Mouse (Mus musculus): ENCODE results near the gene Kcnj1. TPM values are rescaled to one million over a fixed set of nuclear protein-coding genes. Genes with fewer than 3 reads are reported as not detected.
A peak's percentile ranks its signal among the peaks of the same experiment; 100 is the strongest.

Kcnj1 gene
- 18.8 and 19.2 TPM in 2 replicates for polyA plus RNA-seq (2015; fragmentation: Nextera tagmentation; extraction: Ambion mirVana)

GRCm38 (mm10) chr9:32372202-32372601 is at the start of gene Kcnj1:
Gene Kcnj1, plus strand, starts transcription at chr9:32372493.
- H3K9ac ChIP-seq (replicated peaks; ENCODE audit: low read length), result no peak within 1 kb of the TSS
- 84% methylated on average over 6 of the region's 6 CpGs for WGBS
- H3K4me3 ChIP-seq (ENCODE audit: low read length), result no peak within 1 kb of the TSS; the same call in 1 of the 2 replicates
- H3K4me2 ChIP-seq (replicated peaks; ENCODE audit: low read depth, low read length), result no peak within 1 kb of the TSS
- H3K27me3 ChIP-seq (ENCODE audit: insufficient read depth, low read length), result no peaks in the 10 kb centered on the region
- ATAC-seq (ENCODE audit: low FRiP score, low TSS enrichment), result no peak
- no peaks in the 10 kb centered on the region for H3K36me3 ChIP-seq (ENCODE audit: insufficient read depth, low read length)
- H3K27ac ChIP-seq (ENCODE audit: low read length), result no peak within 1 kb of the TSS
- H3K9me3 ChIP-seq (ENCODE audit: low read length), result no peaks in the 10 kb centered on the region
- no peaks in the 10 kb centered on the region; the same call in 1 of the 2 replicates for H3K4me1 ChIP-seq (ENCODE audit: insufficient read depth, low read length)

- Histone ChIP-seq H3K4me2 (replicated peaks; ENCODE audit: low read depth, low read length) (no peak overlapping the region), H3K9me3 (ENCODE audit: low read length) (no peaks in the 10 kb centered on the region), H3K4me1 (ENCODE audit: insufficient read depth, low read length) (peaks cover 12% of the 10 kb centered on the region; the same call in 1 of the 2 replicates), H3K36me3 (ENCODE audit: insufficient read depth, low read length) (no peaks in the 10 kb centered on the region), H3K4me3 (ENCODE audit: low read length) (no peak overlapping the region), H3K27ac (ENCODE audit: low read length) (no peak overlapping the region), H3K9ac (replicated peaks; ENCODE audit: low read length) (no peak overlapping the region), H3K27me3 (ENCODE audit: insufficient read depth, low read length) (no peaks in the 10 kb centered on the region)
- WGBS, result 61% methylated on average over 7 of the region's 7 CpGs
- no peak for ATAC-seq (ENCODE audit: low FRiP score, low TSS enrichment)
Measured at GRCm38 (mm10) chr9:32323610-32324009, 48.7 kb upstream of the Kcnj1 start.

- Histone ChIP-seq H3K27me3 (ENCODE audit: insufficient read depth, low read length) (no peaks in the 10 kb centered on the region), H3K4me1 (ENCODE audit: insufficient read depth, low read length) (no peaks in the 10 kb centered on the region), H3K4me3 (ENCODE audit: low read length) (no peak overlapping the region), H3K9me3 (ENCODE audit: low read length) (no peaks in the 10 kb centered on the region; the same call in 1 of the 2 replicates), H3K9ac (replicated peaks; ENCODE audit: low read length) (no peak overlapping the region), H3K4me2 (replicated peaks; ENCODE audit: low read depth, low read length) (no peak overlapping the region), H3K36me3 (ENCODE audit: insufficient read depth, low read length) (no peaks in the 10 kb centered on the region), H3K27ac (ENCODE audit: low read length) (no peak overlapping the region)
- WGBS, result 79% methylated on average over 4 of the region's 4 CpGs
- no peak for ATAC-seq (ENCODE audit: low FRiP score, low TSS enrichment)
Measured at GRCm38 (mm10) chr9:32328777-32329176, 43.5 kb upstream of the Kcnj1 start.

- no peak for ATAC-seq (ENCODE audit: low FRiP score, low TSS enrichment)
- no peaks in the 10 kb centered on the region for H3K36me3 ChIP-seq (ENCODE audit: insufficient read depth, low read length)
- H3K27ac ChIP-seq (ENCODE audit: low read length), result no peak overlapping the region
- no peak overlapping the region for H3K4me3 ChIP-seq (ENCODE audit: low read length)
- 81% methylated on average over 5 of the region's 5 CpGs for WGBS
- no peak overlapping the region for H3K4me2 ChIP-seq (replicated peaks; ENCODE audit: low read depth, low read length)
- no peaks in the 10 kb centered on the region for H3K27me3 ChIP-seq (ENCODE audit: insufficient read depth, low read length)
- no peaks in the 10 kb centered on the region; the same call in 1 of the 2 replicates for H3K9me3 ChIP-seq (ENCODE audit: low read length)
- H3K4me1 ChIP-seq (ENCODE audit: insufficient read depth, low read length), result no peaks in the 10 kb centered on the region
- no peak overlapping the region for H3K9ac ChIP-seq (replicated peaks; ENCODE audit: low read length)
Measured at GRCm38 (mm10) chr9:32331162-32331561, 41.1 kb upstream of the Kcnj1 start.

- Histone ChIP-seq H3K27ac (ENCODE audit: low read length) (no peak overlapping the region), H3K4me2 (replicated peaks; ENCODE audit: low read depth, low read length) (no peak overlapping the region), H3K4me1 (ENCODE audit: insufficient read depth, low read length) (no peaks in the 10 kb centered on the region), H3K27me3 (ENCODE audit: insufficient read depth, low read length) (no peaks in the 10 kb centered on the region), H3K36me3 (ENCODE audit: insufficient read depth, low read length) (no peaks in the 10 kb centered on the region), H3K9me3 (ENCODE audit: low read length) (no peaks in the 10 kb centered on the region), H3K9ac (replicated peaks; ENCODE audit: low read length) (no peak overlapping the region), H3K4me3 (ENCODE audit: low read length) (no peak overlapping the region)
- 73% methylated on average over 13 of the region's 13 CpGs for WGBS
- peak; percentile 85 for ATAC-seq (ENCODE audit: low FRiP score, low TSS enrichment)
Measured at GRCm38 (mm10) chr9:32335389-32336150, 36.7 kb upstream of the Kcnj1 start.

DNA sequence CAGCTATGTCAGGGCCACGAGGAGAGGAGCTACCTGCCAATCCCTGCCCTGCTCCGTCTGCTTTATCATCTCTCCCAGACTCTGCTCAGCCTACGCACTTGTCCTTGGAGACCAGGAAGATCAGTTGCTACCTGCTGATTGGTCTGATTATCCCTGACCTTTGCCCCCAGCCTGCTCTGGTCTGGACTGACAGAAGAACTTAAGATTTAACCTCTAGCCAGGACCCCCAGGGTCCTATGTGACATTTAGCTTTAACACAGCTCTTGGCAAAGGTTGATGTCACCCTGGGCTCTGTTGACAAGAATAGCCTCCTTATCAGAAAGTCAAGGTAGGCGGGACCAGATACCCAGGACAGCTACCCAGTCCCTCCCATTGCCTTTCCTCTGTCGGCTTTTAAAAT is 31.5 kb upstream of the Kcnj1 start:
- Histone ChIP-seq H3K27me3 (ENCODE audit: insufficient read depth, low read length) (peaks cover 33% of the 10 kb centered on the region), H3K9ac (replicated peaks; ENCODE audit: low read length) (no peak overlapping the region), H3K36me3 (ENCODE audit: insufficient read depth, low read length) (no peaks in the 10 kb centered on the region), H3K4me2 (replicated peaks; ENCODE audit: low read depth, low read length) (no peak overlapping the region), H3K4me1 (ENCODE audit: insufficient read depth, low read length) (peaks cover 25% of the 10 kb centered on the region), H3K27ac (ENCODE audit: low read length) (no peak overlapping the region), H3K4me3 (ENCODE audit: low read length) (no peak overlapping the region), H3K9me3 (ENCODE audit: low read length) (no peaks in the 10 kb centered on the region)
- WGBS, result 62% methylated on average over 5 of the region's 5 CpGs
- no peak for ATAC-seq (ENCODE audit: low FRiP score, low TSS enrichment)

GRCm38 (mm10) chr9:32342929-32343328 is 29.4 kb upstream of the Kcnj1 start:
- Histone ChIP-seq H3K27me3 (ENCODE audit: insufficient read depth, low read length) (peaks cover 43% of the 10 kb centered on the region), H3K4me2 (replicated peaks; ENCODE audit: low read depth, low read length) (peak overlapping the region; percentile 69), H3K27ac (ENCODE audit: low read length) (no peak overlapping the region), H3K36me3 (ENCODE audit: insufficient read depth, low read length) (no peaks in the 10 kb centered on the region), H3K9ac (replicated peaks; ENCODE audit: low read length) (no peak overlapping the region), H3K4me3 (ENCODE audit: low read length) (peak overlapping the region; percentile 33; the same call in 1 of the 2 replicates), H3K4me1 (ENCODE audit: insufficient read depth, low read length) (peaks cover 29% of the 10 kb centered on the region), H3K9me3 (ENCODE audit: low read length) (no peaks in the 10 kb centered on the region)
- WGBS, result 7% methylated on average over 8 of the region's 8 CpGs
- ATAC-seq (ENCODE audit: low FRiP score, low TSS enrichment), result peak; percentile 16; the same call in 1 of the 2 replicates

GRCm38 (mm10) chr9:32344051-32344450 is 28.2 kb upstream of the Kcnj1 start, which contains the start of gene Kcnj5:
Gene Kcnj5, minus strand, starts transcription at chr9:32344350.
- no peaks in the 10 kb centered on the region for H3K36me3 ChIP-seq (ENCODE audit: insufficient read depth, low read length)
- H3K4me2 ChIP-seq (replicated peaks; ENCODE audit: low read depth, low read length), result peak within 1 kb of the TSS; percentile 69
- peak within 1 kb of the TSS; percentile 33 for H3K4me3 ChIP-seq (ENCODE audit: low read length)
- peak; percentile 55 for ATAC-seq (ENCODE audit: low FRiP score, low TSS enrichment)
- H3K9ac ChIP-seq (replicated peaks; ENCODE audit: low read length), result peak within 1 kb of the TSS; percentile 58
- H3K27ac ChIP-seq (ENCODE audit: low read length), result no peak within 1 kb of the TSS
- peaks cover 43% of the 10 kb centered on the region for H3K27me3 ChIP-seq (ENCODE audit: insufficient read depth, low read length)
- peaks cover 29% of the 10 kb centered on the region for H3K4me1 ChIP-seq (ENCODE audit: insufficient read depth, low read length)
- H3K9me3 ChIP-seq (ENCODE audit: low read length), result no peaks in the 10 kb centered on the region
- WGBS, result 1% methylated on average over 17 of the region's 20 CpGs

DNA sequence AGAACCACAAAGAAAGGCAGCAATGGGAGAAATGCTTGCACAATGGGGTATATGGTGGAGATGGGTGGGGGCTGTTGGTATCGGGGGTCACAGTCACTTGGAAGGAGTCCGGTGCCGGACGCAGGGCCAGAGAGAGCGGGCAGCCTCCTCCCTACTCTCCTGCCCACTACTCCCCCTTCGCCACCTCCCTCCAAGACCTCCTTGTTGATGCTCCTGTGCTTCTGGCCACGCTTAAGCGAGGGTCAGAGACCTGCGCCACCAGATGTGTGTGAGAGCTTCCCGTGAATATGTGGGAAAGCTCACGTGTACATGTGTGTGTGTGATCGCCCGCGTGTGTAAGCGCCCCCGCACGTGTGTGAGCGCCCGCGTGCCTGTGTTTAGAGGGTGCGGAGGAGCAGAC is 27.8 kb upstream of the Kcnj1 start:
- H3K9ac ChIP-seq (replicated peaks; ENCODE audit: low read length), result peak overlapping the region; percentile 58
- WGBS, result 2% methylated on average over 21 of the region's 21 CpGs

DNA sequence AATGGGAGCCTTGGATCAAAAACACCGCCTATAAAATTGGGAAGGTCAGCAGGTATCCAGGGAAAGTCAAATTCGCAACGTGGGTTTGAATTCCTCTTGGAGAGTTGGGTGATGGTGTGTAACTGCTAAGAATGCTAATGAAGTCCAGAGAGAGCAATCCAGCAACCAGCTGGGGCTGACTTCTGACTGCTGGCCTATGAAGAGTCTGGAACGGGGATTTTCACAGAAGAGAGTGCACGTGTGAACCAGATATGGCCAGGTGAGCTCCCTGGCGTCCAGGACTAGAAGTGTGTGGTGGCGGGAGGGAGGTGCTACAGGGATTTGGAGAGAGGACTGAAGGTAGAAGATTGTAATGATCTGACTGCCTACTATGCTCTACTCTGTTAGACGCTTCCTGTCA is 24.2 kb upstream of the Kcnj1 start:
- WGBS, result 52% methylated on average over 8 of the region's 8 CpGs
- Histone ChIP-seq H3K4me1 (ENCODE audit: insufficient read depth, low read length) (peaks cover 22% of the 10 kb centered on the region), H3K9ac (replicated peaks; ENCODE audit: low read length) (no peak overlapping the region), H3K36me3 (ENCODE audit: insufficient read depth, low read length) (no peaks in the 10 kb centered on the region), H3K27ac (ENCODE audit: low read length) (0 out of 2 replicates have a peak overlapping the region, but pooled peaks have one; percentile 2), H3K4me2 (replicated peaks; ENCODE audit: low read depth, low read length) (no peak overlapping the region), H3K27me3 (ENCODE audit: insufficient read depth, low read length) (peaks cover 37% of the 10 kb centered on the region), H3K9me3 (ENCODE audit: low read length) (no peaks in the 10 kb centered on the region), H3K4me3 (ENCODE audit: low read length) (no peak overlapping the region)
- no peak for ATAC-seq (ENCODE audit: low FRiP score, low TSS enrichment)

More for the DNA sequence above, 27.8 kb upstream of the Kcnj1 start:
- Histone ChIP-seq H3K9me3 (ENCODE audit: low read length) (no peaks in the 10 kb centered on the region), H3K36me3 (ENCODE audit: insufficient read depth, low read length) (no peaks in the 10 kb centered on the region), H3K4me2 (replicated peaks; ENCODE audit: low read depth, low read length) (peak overlapping the region; percentile 69), H3K27me3 (ENCODE audit: insufficient read depth, low read length) (peaks cover 43% of the 10 kb centered on the region), H3K4me1 (ENCODE audit: insufficient read depth, low read length) (peaks cover 29% of the 10 kb centered on the region), H3K27ac (ENCODE audit: low read length) (no peak overlapping the region), H3K4me3 (ENCODE audit: low read length) (peak overlapping the region; percentile 33)
- 0 out of 2 replicates have a peak, but pooled peaks have one; percentile 22 for ATAC-seq (ENCODE audit: low FRiP score, low TSS enrichment)
